7 mouse cellular contexts compared by ENCODE assay signal in genomic region chr17:48466769-48467394, GRCm38 (mm10). TPM values are rescaled to one million over a fixed set of nuclear protein-coding genes. Genes with fewer than 3 reads are reported as not detected.
DNase-seq lines count a peak whose midpoint lies in the region; ATAC-seq and TF ChIP-seq lines count a peak whose summit lies in the region.

No protein-coding gene starts in this region.

- H3K4me3 ChIP-seq in E14TG2a.4 (replicated peaks; ENCODE audit: low read length): peak overlapping the region; percentile 74
- no peak overlapping the region for H3K4me3 ChIP-seq in hindbrain, embryonic 14.5 days (replicated peaks; ENCODE audit: low read length)

- WGBS in hindbrain, embryonic 14.5 days: 48% methylated on average over 22 of the region's 22 CpGs

- no peak overlapping the region for H3K9ac ChIP-seq in hindbrain, embryonic 14.5 days

- H3K4me1 ChIP-seq in E14TG2a.4 (replicated peaks; ENCODE audit: low read depth, low read length): peaks cover 23% of the 10 kb centered on the region
- H3K4me1 ChIP-seq in hindbrain, embryonic 14.5 days (replicated peaks; ENCODE audit: control insufficient read depth, insufficient read depth, low read length): 0 out of 2 replicates have a peak, but pooled peaks cover 2% of the 10 kb centered on the region

- ATAC-seq in activated CD4-positive, CD25-positive, alpha-beta regulatory T cell, adult 4 months: peak; percentile 30
- 0 out of 2 replicates have a peak, but pooled peaks have one; percentile 34 for ATAC-seq in hindbrain, embryonic 14.5 days (ENCODE audit: low FRiP score)

- H3K27me3 ChIP-seq in E14TG2a.4 (ENCODE audit: insufficient read depth, low read length): peaks cover 35% of the 10 kb centered on the region
- H3K27me3 ChIP-seq in hindbrain, embryonic 14.5 days (ENCODE audit: control insufficient read depth, insufficient read depth, low read length): no peaks in the 10 kb centered on the region; the same call in 1 of the 2 replicates

- no peak overlapping the region for H3K27ac ChIP-seq in hindbrain, embryonic 14.5 days

- DNase-seq in hindbrain, embryonic 14.5 days (ENCODE audit: low spot score): no peak
- peak; percentile 18 for DNase-seq in lung, postnatal 36 days
- no peak for DNase-seq in adrenal gland, postnatal 36 days
- no peak for DNase-seq in layer of hippocampus, postnatal 36 days
- DNase-seq in urinary bladder, adult 18-20 months (ENCODE audit: low spot score in 2 of 2): no peak

- no peak for TF ChIP-seq CTCF in E14TG2a.4 (conservative IDR thresholded peaks at IDR 0.05; ENCODE audit: low read length)

- H3K9me3 ChIP-seq in E14TG2a.4 (ENCODE audit: low read length): no peaks in the 10 kb centered on the region
- H3K9me3 ChIP-seq in hindbrain, embryonic 14.5 days (ENCODE audit: control insufficient read depth, low read length): no peaks in the 10 kb centered on the region

- H3K36me3 ChIP-seq in E14TG2a.4 (ENCODE audit: insufficient read depth, low read length): no peaks in the 10 kb centered on the region
- H3K36me3 ChIP-seq in hindbrain, embryonic 14.5 days (replicated peaks; ENCODE audit: control insufficient read depth, insufficient read depth): no peaks in the 10 kb centered on the region

- H3K4me2 ChIP-seq in hindbrain, embryonic 14.5 days (replicated peaks): peak overlapping the region; percentile 22

RNA-seq across cellular contexts. Expression of gene Unc5cl, which starts 12.2 kb away (rescaled TPM):
- 10 to 100 TPM; 19.0 to 19.1 TPM for polyA plus RNA-seq in activated CD4-positive, CD25-positive, alpha-beta regulatory T cell, adult 4 months (2017; shearing (Covaris generic))
- 0.37 and 0.42 TPM in 2 replicates for polyA plus RNA-seq in hindbrain, embryonic 14.5 days (2014; fragmentation: Nextera tagmentation; extraction: Ambion mirVana)
- total RNA-seq in adrenal gland, postnatal 36 days (2021): not detected
- under 1 TPM; 0.27 to 0.30 TPM for total RNA-seq in layer of hippocampus, postnatal 36 days (2021)

RNA-seq across cellular contexts. Expression of gene Tspo2, which starts 15.6 kb away (rescaled TPM):
- 1 to 10 TPM in 1 of 2 experiments, not detected in 1; 3.6 TPM for polyA plus RNA-seq in activated CD4-positive, CD25-positive, alpha-beta regulatory T cell, adult 4 months (2017; shearing (Covaris generic))
- polyA plus RNA-seq in hindbrain, embryonic 14.5 days (2014; fragmentation: Nextera tagmentation; extraction: Ambion mirVana): 1.0 and 1.2 TPM in 2 replicates
- not detected for total RNA-seq in adrenal gland, postnatal 36 days (2021)
- not detected for total RNA-seq in layer of hippocampus, postnatal 36 days (2021)

RNA-seq across cellular contexts. Expression of gene Apobec2, which starts 34.2 kb away (rescaled TPM):
- 1 to 10 TPM; 2.8 to 3.0 TPM for polyA plus RNA-seq in activated CD4-positive, CD25-positive, alpha-beta regulatory T cell, adult 4 months (2017; shearing (Covaris generic))
- 0.52 and 0.63 TPM in 2 replicates for polyA plus RNA-seq in hindbrain, embryonic 14.5 days (2014; fragmentation: Nextera tagmentation; extraction: Ambion mirVana)
- total RNA-seq in adrenal gland, postnatal 36 days (2021): 1 to 10 TPM; 1.3 to 1.9 TPM
- total RNA-seq in layer of hippocampus, postnatal 36 days (2021): not detected

RNA-seq across cellular contexts. Expression of gene Oard1, which starts 57.1 kb away (rescaled TPM):
- 10 to 100 TPM; 80.8 to 86.1 TPM for polyA plus RNA-seq in activated CD4-positive, CD25-positive, alpha-beta regulatory T cell, adult 4 months (2017; shearing (Covaris generic))
- polyA plus RNA-seq in hindbrain, embryonic 14.5 days (2014; fragmentation: Nextera tagmentation; extraction: Ambion mirVana): 36.2 and 36.3 TPM in 2 replicates
- total RNA-seq in adrenal gland, postnatal 36 days (2021): 10 to 100 TPM; 14.0 to 23.8 TPM
- 10 to 100 TPM; 12.3 to 13.6 TPM for total RNA-seq in layer of hippocampus, postnatal 36 days (2021)

RNA-seq across cellular contexts. Expression of gene Nfya, which starts 57.2 kb away (rescaled TPM):
- 10 to 100 TPM in 1 of 2 experiments, 1 to 10 TPM in 1; 9.6 to 11.9 TPM for polyA plus RNA-seq in activated CD4-positive, CD25-positive, alpha-beta regulatory T cell, adult 4 months (2017; shearing (Covaris generic))
- polyA plus RNA-seq in hindbrain, embryonic 14.5 days (2014; fragmentation: Nextera tagmentation; extraction: Ambion mirVana): 16.4 and 16.5 TPM in 2 replicates
- total RNA-seq in adrenal gland, postnatal 36 days (2021): 10 to 100 TPM; 31.0 to 39.9 TPM
- total RNA-seq in layer of hippocampus, postnatal 36 days (2021): 10 to 100 TPM; 27.2 to 34.4 TPM
